Mouse (Mus musculus) left cerebral cortex, postnatal 10 days (tissue): Measurements from ENCODE around the gene Nfia. TPM values are rescaled to one million over a fixed set of nuclear protein-coding genes. Genes with fewer than 3 reads are reported as not detected.

Experiments
- DNase-seq, 2 experiments: peaks; one replicate each; pipeline ENCODE4 v3.0.0; 2021 to 2022; ENCODE audit warnings: low spot score in 2 of 2, mixed read lengths in 1 of 2; ENCODE audit errors: extremely low spot score in 1 of 2
- intact Hi-C: fragments of 180-260 bp; cut with DNase I; formaldehyde crosslinking; loops from one replicate; pipeline ENCODE4 v1.15.1; 2025
- total RNA-seq, 2 experiments: library from RNA; stranded (reverse); gene quantifications; 2 replicates each; pipeline ENCODE4 v1.2.3; 2021

Nfia gene
- total RNA-seq, 2 experiments from 2014 or later: 76.4 to 79.5 TPM

- intact Hi-C loops: no loop called here
- no peak for DNase-seq
Observed at GRCm38 (mm10) chr4:97825841-97826240, 53.3 kb downstream of the Nfia start.

DNA sequence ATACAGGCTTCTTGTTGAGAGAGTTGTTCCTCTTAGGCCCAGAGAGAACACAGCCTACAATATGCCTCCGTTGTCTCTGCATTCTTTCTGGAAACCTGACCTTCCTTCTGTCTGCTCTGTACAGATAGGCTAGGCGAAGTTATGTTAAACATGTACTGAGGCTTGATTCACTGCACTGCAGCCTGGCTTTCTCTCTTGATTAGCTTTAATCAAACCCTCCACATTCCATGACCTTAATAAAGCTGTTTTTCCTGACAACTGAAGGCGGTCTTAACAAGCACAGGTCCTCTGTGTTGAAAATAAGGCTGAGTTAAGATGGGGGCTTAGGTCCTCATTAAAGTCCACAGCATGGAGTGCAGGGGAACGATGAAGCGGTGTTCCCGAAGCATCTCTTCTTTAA is 54.6 kb downstream of the Nfia start:
- intact Hi-C loops: no loop called here
- DNase-seq: no peak

GRCm38 (mm10) chr4:97828579-97828978 is 56.0 kb downstream of the Nfia start:
- DNase-seq: no peak
- intact Hi-C loops: no loop called here

DNA sequence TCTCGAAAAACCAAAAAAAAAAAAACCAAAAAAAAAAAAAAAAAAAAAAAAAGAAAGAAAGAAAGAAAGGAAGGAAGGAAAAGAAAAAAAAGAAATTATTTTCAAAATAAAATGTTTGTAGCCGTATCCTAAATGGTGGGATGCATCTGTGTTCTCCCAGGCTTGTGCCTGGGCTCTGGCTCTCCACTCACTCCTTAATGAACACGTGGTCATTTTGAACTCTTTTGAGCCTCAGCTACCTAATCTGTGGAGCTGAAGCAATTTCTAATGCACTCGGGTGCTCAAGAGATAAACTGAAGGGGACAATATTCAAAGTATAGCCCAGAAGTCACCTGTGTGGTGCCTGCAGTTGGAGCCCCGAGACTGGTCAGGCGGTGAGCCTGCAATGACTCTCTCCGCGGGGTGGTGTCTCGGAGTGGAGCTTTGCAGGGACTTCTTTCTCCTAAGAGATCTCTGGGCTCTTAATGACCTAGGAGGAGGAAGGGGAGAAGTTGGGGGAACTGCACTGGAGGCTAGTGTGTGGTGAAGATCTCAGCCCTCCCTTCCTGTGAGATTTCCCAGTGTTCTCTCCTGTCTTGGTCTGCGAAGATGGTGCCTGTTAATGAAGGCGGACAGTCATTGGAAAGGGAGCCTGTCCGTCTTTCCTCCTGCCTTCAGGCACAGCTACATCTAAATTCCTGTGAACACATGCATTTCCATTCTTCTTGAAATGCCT is 57.0 kb downstream of the Nfia start:
- no peak for DNase-seq
- intact Hi-C loops: no loop called here

DNA sequence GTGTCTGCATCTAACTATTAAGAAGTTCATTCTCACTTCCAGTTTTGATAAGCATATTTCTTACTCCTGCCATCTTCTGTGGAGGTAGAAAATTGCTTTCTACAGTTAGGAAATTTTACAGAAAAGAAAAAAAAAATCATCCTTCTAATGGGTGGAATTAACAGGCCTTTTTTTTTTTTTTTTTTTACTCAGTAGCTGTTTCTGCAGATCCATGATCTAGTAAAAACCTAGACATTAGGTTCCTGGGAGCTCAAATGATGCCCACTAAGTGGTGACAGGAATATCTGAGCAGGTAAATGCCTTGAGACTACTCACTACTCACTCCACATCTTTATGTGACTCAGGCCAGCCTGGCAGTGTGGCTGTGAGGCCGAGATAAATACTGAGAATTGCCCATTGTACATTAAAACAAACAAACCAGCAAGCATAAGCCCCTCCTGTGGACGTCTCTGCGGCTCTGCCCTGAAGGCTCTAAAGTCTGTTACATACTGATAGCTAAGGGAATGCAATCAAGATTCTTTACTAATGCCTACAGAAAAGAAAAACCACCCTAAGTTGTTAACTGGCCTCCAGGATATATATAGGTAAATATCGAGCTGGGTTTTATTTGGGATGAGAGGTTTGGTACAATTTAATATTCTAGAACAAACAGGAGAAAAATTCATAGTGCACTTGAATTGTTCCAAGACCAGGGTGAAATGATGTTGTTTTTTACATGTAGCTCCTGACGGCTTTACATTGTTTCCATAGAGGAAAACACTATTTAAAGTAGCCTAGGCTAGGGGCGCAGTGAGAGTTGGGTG is 57.7 kb downstream of the Nfia start:
- intact Hi-C loops: no loop called here

DNA sequence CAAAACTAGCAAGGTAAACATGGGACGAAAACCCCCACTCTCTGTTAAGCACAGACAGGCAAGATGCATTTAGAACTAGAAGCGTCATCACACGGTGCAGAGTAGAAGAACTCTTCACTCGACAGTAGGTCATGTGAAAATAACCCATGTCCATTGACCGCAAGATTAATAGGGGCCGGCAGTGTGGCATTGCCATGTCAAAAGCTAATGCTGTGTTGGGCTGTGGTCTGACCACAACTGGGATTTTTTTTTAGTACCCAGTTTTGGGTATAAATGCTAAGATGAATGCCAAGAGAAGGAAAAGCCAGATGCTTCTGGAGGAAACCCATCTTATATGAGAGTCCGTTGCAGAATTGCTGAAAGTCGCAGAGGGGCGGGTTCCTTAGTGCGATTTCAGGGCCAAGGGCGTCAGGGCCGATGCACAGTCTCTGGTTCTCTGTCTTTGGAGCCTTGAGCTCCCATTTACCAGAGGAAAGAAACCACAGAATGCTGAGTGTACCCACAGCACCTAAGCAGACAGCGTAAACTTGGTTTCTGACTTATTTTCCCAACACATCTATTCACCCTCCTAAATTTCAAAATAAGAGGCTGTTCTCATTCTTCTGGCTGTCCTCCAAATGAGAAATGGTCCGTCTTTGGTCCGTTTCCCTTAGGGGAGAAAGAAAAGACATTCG is 58.5 kb downstream of the Nfia start:
- intact Hi-C loops: no loop called here

More for the DNA sequence above, 57.7 kb downstream of the Nfia start:
- DNase-seq: no peak

DNA sequence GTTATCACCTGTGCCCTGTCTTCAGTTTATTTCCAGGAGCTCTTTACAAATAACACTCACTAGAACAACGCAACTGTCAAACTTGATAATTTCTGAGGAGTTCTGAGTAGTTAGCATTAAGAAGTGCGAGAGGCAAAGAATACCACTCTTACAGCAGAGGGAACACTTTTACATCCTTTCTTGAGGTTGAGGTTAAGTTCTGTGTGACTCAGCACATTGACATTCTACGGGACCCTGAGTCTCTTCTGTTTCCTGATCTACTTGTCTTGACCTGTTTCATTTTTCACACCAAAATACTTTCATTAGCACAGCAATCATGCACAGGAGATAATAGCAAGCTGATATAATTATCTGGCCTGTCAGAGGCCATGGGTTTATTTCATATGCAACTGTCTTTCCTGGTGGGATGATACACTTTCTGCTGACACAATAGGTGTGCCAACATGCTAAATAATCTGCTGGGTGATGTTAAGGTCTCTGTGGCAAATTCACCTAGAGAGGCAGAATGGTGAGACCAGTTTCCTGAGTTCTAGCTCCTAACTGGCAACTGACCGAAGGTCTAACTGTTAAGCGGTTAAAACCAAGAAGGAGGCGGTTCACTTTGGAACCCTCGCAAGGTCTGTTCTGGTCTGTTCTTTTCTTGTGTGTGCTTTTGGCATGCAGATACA is 59.2 kb downstream of the Nfia start:
- intact Hi-C loops: no loop called here

More for the DNA sequence above, 58.5 kb downstream of the Nfia start:
- no peak for DNase-seq

GRCm38 (mm10) chr4:97832279-97832640 is 59.7 kb downstream of the Nfia start:
- no peak for DNase-seq
- intact Hi-C loops: no loop called here

More for the DNA sequence above, 59.2 kb downstream of the Nfia start:
- no peak for DNase-seq

DNA sequence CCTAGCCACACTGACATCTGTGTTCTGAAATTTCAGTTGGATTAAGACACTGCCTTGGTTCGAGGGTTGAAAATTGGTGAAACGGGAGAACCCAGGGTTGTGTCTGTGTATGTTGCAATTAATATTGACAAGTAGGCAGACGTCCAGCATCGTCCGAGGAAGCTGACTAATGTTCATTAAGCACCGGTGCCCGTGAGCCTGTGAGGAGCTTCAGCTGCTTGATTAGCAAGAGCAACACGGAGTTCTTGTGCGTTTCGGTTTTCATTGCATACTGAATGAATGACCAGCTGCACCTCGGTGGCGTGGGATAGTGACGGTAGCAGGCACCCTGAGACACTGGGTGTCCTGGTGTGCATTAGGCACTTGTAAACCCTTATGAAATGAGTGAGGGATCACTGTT is 64.3 kb downstream of the Nfia start:
- intact Hi-C loops: no loop called here

GRCm38 (mm10) chr4:97837724-97838123 is 65.2 kb downstream of the Nfia start:
- intact Hi-C loops: no loop called here
- DNase-seq: no peak

More for the DNA sequence above, 64.3 kb downstream of the Nfia start:
- no peak for DNase-seq

- intact Hi-C loops: no loop called here
- no peak for DNase-seq
Observed at GRCm38 (mm10) chr4:97838651-97839050, 66.1 kb downstream of the Nfia start.

GRCm38 (mm10) chr4:97839406-97840101 is 67.0 kb downstream of the Nfia start:
- DNase-seq: no peak
- intact Hi-C loops: no loop called here

GRCm38 (mm10) chr4:97840227-97841062 is 67.9 kb downstream of the Nfia start:
- intact Hi-C loops: no loop called here
- DNase-seq: no peak

- intact Hi-C loops: no loop called here
- no peak for DNase-seq
Observed at GRCm38 (mm10) chr4:97841063-97841595, 68.6 kb downstream of the Nfia start.

DNA sequence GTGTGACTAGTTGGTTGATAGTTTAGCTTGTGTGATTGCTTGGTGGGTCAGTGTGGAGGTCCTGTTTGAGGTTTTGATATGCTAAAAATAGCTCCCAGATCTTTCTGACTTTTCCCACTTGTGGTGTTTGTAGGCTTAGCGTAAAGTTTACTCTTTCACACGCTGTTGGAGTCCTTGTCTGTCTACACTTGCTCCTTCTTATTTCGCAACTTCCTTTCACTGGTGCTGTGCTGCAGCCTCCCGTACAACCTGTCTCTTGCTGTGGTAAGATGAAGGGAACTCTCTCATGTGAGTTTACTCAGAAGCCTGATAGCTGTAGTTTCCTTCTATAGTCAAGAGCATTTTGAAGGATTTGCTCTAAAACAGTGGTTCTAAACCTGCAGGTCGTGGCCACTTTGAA is 69.2 kb downstream of the Nfia start:
- intact Hi-C loops: no loop called here

GRCm38 (mm10) chr4:97843981-97844690 is 71.6 kb downstream of the Nfia start:
- DNase-seq: no peak
- intact Hi-C loops: no loop called here

More for the DNA sequence above, 69.2 kb downstream of the Nfia start:
- DNase-seq: no peak

DNA sequence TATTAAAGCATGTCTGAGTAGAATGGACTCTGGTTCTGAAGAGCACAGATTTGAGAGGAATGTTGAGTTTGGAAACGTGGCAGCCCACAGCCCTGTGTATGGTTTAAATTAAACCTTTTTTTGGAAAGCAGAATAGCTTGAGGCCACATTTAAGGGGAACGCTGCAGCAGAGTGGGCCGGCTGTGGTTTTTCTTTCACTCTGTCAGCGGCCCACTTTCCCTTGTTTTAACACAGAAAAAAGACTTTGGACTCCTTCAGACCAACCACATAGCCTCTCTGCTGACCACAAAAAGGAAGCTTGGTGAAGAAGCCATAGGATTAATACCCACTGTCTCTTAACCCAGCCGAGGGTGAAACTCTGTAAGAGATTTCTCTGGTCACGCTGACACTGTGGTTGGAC is 72.4 kb downstream of the Nfia start:
- intact Hi-C loops: no loop called here
- DNase-seq: no peak
